Mouse (Mus musculus) intestine, embryonic 15.5 days (tissue): Measurements from ENCODE around the gene Taar2. TPM values are rescaled to one million over a fixed set of nuclear protein-coding genes. Genes with fewer than 3 reads are reported as not detected.

ENCODE experiments used
- polyA plus RNA-seq: library from polyadenylated mRNA; unstranded; fragments of >200 nt; fragmentation: Nextera tagmentation; extraction: Ambion mirVana; gene quantifications from 2 replicates; pipeline ENCODE4 v1.2.1, GENCODE M21; 2015

The Taar2 gene
- polyA plus RNA-seq, 1 experiment from 2014 or later = 0.14 TPM

Other genes with a start within 250 kb of the Taar2 start
- gene Rps12, start 151.3 kb upstream of the Taar2 start, polyA plus RNA-seq = 195 and 208 TPM in 2 replicates
- gene Slc18b1, start 141.6 kb upstream of the Taar2 start, polyA plus RNA-seq = 15.8 and 17.0 TPM in 2 replicates
- gene Vnn3, start 87.1 kb upstream of the Taar2 start, polyA plus RNA-seq = 0.24 and 0.28 TPM in 2 replicates
- 1.9 and 2.4 TPM in 2 replicates for gene Vnn1, start 43.9 kb upstream of the Taar2 start, polyA plus RNA-seq
- gene Taar1, start 18.2 kb upstream of the Taar2 start, polyA plus RNA-seq = not detected in 2 replicates
- not detected in 2 replicates for gene Taar3, start 11.0 kb downstream of the Taar2 start, polyA plus RNA-seq
- gene Taar4, start 21.9 kb downstream of the Taar2 start, polyA plus RNA-seq = not detected in 2 replicates
- gene Taar5, start 32.1 kb downstream of the Taar2 start, polyA plus RNA-seq = not detected in 2 replicates
- gene Taar6, start 47.1 kb downstream of the Taar2 start, polyA plus RNA-seq = not detected in 2 replicates
- not detected in 2 replicates for gene Taar7a, start 54.9 kb downstream of the Taar2 start, polyA plus RNA-seq
- gene Taar7b, start 61.4 kb downstream of the Taar2 start, polyA plus RNA-seq = not detected in 2 replicates
- not detected in 2 replicates for gene Taar7d, start 88.7 kb downstream of the Taar2 start, polyA plus RNA-seq
- not detected in 2 replicates for gene Taar7e, start 99.0 kb downstream of the Taar2 start, polyA plus RNA-seq
- not detected in 2 replicates for gene Taar7f, start 110.9 kb downstream of the Taar2 start, polyA plus RNA-seq
- not detected in 2 replicates for gene Taar8a, start 137.9 kb downstream of the Taar2 start, polyA plus RNA-seq
- gene Taar8b, start 153.7 kb downstream of the Taar2 start, polyA plus RNA-seq = not detected in 2 replicates
- not detected in 2 replicates for gene Taar8c, start 163.3 kb downstream of the Taar2 start, polyA plus RNA-seq
- gene Taar9, start 171.0 kb downstream of the Taar2 start, polyA plus RNA-seq = not detected in 2 replicates
- gene Stx7, start 210.7 kb downstream of the Taar2 start, polyA plus RNA-seq = 123 and 127 TPM in 2 replicates